Mouse (Mus musculus): Measurements from ENCODE around the gene Rnf144b.
A peak's percentile ranks its signal among the peaks of the same experiment; 100 is the strongest.

The Rnf144b gene

GRCm38 (mm10) chr13:47183033-47183730 lies 60.7 kb downstream of the Rnf144b start:
- DNase-seq, result no peak

- no peak for DNase-seq
Measured at GRCm38 (mm10) chr13:47183771-47184170, 61.3 kb downstream of the Rnf144b start.

- no peak for DNase-seq
Measured at GRCm38 (mm10) chr13:47187836-47188235, 65.4 kb downstream of the Rnf144b start.

- DNase-seq, result no peak
Measured at GRCm38 (mm10) chr13:47189971-47190370, 67.5 kb downstream of the Rnf144b start.

- DNase-seq, result no peak
Measured at GRCm38 (mm10) chr13:47192200-47192599, 69.7 kb downstream of the Rnf144b start.

GRCm38 (mm10) chr13:47192771-47193170 lies 70.3 kb downstream of the Rnf144b start:
- no peak for DNase-seq

- peak; percentile 67 to 72 for DNase-seq
Measured at GRCm38 (mm10) chr13:47193326-47194153, 71.1 kb downstream of the Rnf144b start.

GRCm38 (mm10) chr13:47194695-47195094 lies 72.2 kb downstream of the Rnf144b start:
- DNase-seq, result no peak

- no peak for DNase-seq
Measured at GRCm38 (mm10) chr13:47195491-47195890, 73.0 kb downstream of the Rnf144b start.

- no peak for DNase-seq
Measured at GRCm38 (mm10) chr13:47200011-47200670, 77.7 kb downstream of the Rnf144b start.

- DNase-seq, result no peak
Measured at GRCm38 (mm10) chr13:47201962-47202624, 79.6 kb downstream of the Rnf144b start.

- DNase-seq, result no peak
Measured at GRCm38 (mm10) chr13:47210496-47210895, 88.0 kb downstream of the Rnf144b start.

- no peak for DNase-seq
Measured at GRCm38 (mm10) chr13:47210992-47211391, 88.5 kb downstream of the Rnf144b start.

- DNase-seq, result no peak
Measured at GRCm38 (mm10) chr13:47211581-47211980, 89.1 kb downstream of the Rnf144b start.

- no peak for DNase-seq
Measured at GRCm38 (mm10) chr13:47213817-47214216, 91.4 kb downstream of the Rnf144b start.

- DNase-seq, result peak in 1 of 2 experiments; percentile 12
Measured at GRCm38 (mm10) chr13:47214895-47215294, 92.4 kb downstream of the Rnf144b start.

GRCm38 (mm10) chr13:47215815-47216585 lies 93.5 kb downstream of the Rnf144b start:
- no peak for DNase-seq

- peak; percentile 33 to 53 for DNase-seq
Measured at GRCm38 (mm10) chr13:47217107-47217571, 94.7 kb downstream of the Rnf144b start.

- no peak for DNase-seq
Measured at GRCm38 (mm10) chr13:47218351-47218750, 95.9 kb downstream of the Rnf144b start.

GRCm38 (mm10) chr13:47220426-47220825 lies 98.0 kb downstream of the Rnf144b start:
- DNase-seq, result no peak

GRCm38 (mm10) chr13:47223576-47224538 lies 101.4 kb downstream of the Rnf144b start:
- DNase-seq, result no peak

Data from kidney, adult 8-10 months (tissue).